Mouse (Mus musculus) cerebellum, postnatal 10 days (tissue): Measurements from ENCODE around the gene Crtc3.

ENCODE experiments used
- DNase-seq, 2 experiments: peaks; one replicate each; pipeline ENCODE4 v3.0.0; 2021; ENCODE audit warnings: mixed read lengths in 2 of 2

Gene Crtc3

DNA sequence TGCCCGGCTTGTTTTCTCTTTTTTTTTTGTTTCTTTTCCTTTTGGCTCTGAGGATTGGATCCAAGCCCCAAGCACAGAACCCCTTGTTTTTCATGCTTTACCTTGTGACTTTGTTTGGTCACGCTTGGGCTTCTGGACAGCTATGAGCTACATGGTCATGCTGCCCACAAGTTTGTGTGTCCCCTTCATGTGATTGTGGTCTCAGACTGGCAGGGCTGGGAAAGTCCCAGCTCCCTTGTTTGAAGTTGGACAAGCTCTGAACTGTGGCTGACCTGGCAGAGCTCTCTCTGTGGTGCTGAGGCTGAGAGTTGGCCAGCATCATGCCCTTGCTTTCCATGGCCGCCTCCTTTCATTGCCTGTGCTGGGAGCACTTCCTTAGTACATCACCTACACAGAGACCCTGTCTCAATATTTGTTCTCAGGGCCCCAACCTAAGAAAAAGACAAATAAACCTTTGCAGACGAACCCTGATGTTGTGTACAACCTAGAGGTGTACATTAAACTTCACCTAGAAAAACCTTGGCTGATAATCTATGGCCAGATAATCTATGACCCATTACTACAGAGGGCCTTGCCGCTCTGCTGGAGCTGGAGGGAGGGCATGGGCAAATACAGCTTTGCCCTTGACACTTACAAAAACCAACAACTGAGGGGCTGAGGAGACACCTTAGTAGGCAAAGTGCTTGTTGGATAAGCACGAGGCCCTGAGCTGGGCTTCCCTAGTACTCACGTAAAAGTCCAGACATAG, 140.0 kb downstream of the Crtc3 start:
- no peak for DNase-seq

DNA sequence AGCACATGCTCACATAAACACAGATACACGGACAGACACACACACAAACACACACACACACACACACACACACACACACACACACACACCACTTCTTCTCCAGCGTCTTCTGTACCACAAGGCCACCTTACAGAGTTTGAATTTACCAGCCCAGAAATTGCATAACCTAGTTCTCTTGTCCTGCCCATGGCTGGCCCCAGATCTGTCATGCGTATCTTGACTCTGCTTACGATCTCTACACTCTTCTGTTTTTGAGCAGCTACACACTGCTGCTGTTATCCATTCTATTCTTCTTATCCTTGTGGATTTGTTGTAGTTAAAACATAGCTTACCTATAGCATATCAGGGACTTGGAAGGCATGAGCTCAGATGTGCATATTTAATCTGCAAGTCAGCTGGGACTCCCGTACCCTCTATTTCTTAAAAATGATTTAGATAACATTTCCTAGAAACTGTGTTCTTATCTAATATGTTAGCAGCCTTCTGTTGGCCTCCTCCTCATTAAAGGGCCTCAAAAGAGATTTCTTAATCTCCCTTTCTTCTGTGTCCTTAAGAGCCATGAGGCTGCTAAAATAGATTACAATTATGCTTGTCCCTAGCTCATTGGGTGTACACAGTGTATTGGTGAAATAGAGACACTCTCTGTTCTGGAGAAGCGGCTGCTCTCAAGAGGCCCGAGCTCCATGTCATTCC, 146.4 kb downstream of the Crtc3 start:
- no peak for DNase-seq

DNA sequence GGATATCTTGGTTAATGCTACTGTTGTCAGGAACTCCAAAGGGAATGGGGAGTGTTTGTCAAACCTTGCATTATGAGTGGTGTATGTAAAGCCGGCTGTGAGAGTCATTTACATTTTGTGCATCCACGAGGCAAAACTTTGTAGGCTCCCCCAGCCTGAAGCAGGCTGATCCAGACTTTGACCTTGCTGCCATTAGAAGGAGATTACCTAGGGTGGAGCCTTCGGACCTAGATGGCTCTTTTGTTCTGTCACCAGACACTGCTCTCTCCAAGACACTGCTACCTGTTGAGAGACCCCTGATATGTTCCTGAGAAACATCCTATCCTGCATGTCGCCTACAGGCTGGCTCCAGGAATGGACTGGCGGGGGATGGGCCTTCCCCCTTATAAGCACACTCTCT, 149.1 kb downstream of the Crtc3 start:
- no peak for DNase-seq
